ENCODE assay signal across 8 mouse cellular contexts in genomic region chr8:95138341-95139050, GRCm38 (mm10). TPM values are rescaled to one million over a fixed set of nuclear protein-coding genes. Genes with fewer than 3 reads are reported as not detected.
DNase-seq lines count a peak whose midpoint lies in the region; ATAC-seq and TF ChIP-seq lines count a peak whose summit lies in the region.

No protein-coding gene starts in this region.

- WGBS in kidney, postnatal 0 days, result 32% methylated on average over 6 of the region's 6 CpGs
- 22% methylated on average over 6 of the region's 6 CpGs for WGBS in neural tube, embryonic 14.5 days

- H3K36me3 ChIP-seq in kidney, postnatal 0 days (ENCODE audit: insufficient read depth, low read length), result 0 out of 2 replicates have a peak, but pooled peaks cover 7% of the 10 kb centered on the region
- H3K36me3 ChIP-seq in neural tube, embryonic 14.5 days (ENCODE audit: control insufficient read depth, insufficient read depth, low read length), result no peaks in the 10 kb centered on the region

- H3K27me3 ChIP-seq in kidney, postnatal 0 days (ENCODE audit: insufficient read depth, low read length), result no peaks in the 10 kb centered on the region
- peaks cover 7% of the 10 kb centered on the region for H3K27me3 ChIP-seq in neural tube, embryonic 14.5 days (ENCODE audit: control insufficient read depth, insufficient read depth, low read length)

- peak; percentile 55 to 75 for DNase-seq in adrenal gland, adult (ENCODE audit: inconsistent age in 2 of 2, low spot score in 1 of 2)
- DNase-seq in adrenal gland, postnatal 14 days, result no peak
- peak; percentile 89 for DNase-seq in retina, postnatal 1 day
- no peak for DNase-seq in retina, embryonic 14.5 days (ENCODE audit: low spot score)
- peak; percentile 37 for DNase-seq in kidney, postnatal 0 days (ENCODE audit: low spot score)
- DNase-seq in adipocyte (ENCODE audit: low spot score), result no peak
- DNase-seq in layer of hippocampus, postnatal 36 days, result no peak

- TF ChIP-seq CTCF in kidney, postnatal 0 days (IDR thresholded peaks at IDR 0.05; ENCODE audit: low read depth), result no peak

- peak overlapping the region; percentile 28; the same call in 1 of the 2 replicates for H3K27ac ChIP-seq in kidney, postnatal 0 days
- no peak overlapping the region for H3K27ac ChIP-seq in neural tube, embryonic 14.5 days (ENCODE audit: low read depth, low read length)

- no peak for ATAC-seq in kidney, postnatal 0 days (replicated peaks; ENCODE audit: low FRiP score, low read depth)
- ATAC-seq in neural tube, embryonic 14.5 days (ENCODE audit: low read depth), result no peak

- H3K4me1 ChIP-seq in kidney, postnatal 0 days (replicated peaks; ENCODE audit: insufficient read depth, low read length), result peaks cover 41% of the 10 kb centered on the region
- H3K4me1 ChIP-seq in neural tube, embryonic 14.5 days (ENCODE audit: control insufficient read depth, insufficient read depth, low read length), result peaks cover 29% of the 10 kb centered on the region

- peak overlapping the region; percentile 23; the same call in 1 of the 2 replicates for H3K4me3 ChIP-seq in kidney, postnatal 0 days (replicated peaks; ENCODE audit: low read depth, low read length)
- H3K4me3 ChIP-seq in neural tube, embryonic 14.5 days (ENCODE audit: low read depth, low read length), result no peak overlapping the region

- peak overlapping the region; percentile 62 for H3K4me2 ChIP-seq in kidney, postnatal 0 days (ENCODE audit: low read length)
- peak overlapping the region; percentile 43; the same call in 1 of the 2 replicates for H3K4me2 ChIP-seq in neural tube, embryonic 14.5 days (ENCODE audit: low read depth, low read length)

- H3K9ac ChIP-seq in kidney, postnatal 0 days (ENCODE audit: low read depth, low read length), result 0 out of 2 replicates have a peak overlapping the region, but pooled peaks have one; percentile 46
- H3K9ac ChIP-seq in neural tube, embryonic 14.5 days (replicated peaks; ENCODE audit: low read depth, low read length), result 0 out of 2 replicates have a peak overlapping the region, but pooled peaks have one; percentile 2

- no peaks in the 10 kb centered on the region for H3K9me3 ChIP-seq in kidney, postnatal 0 days (replicated peaks; ENCODE audit: low read length)
- H3K9me3 ChIP-seq in neural tube, embryonic 14.5 days (ENCODE audit: control insufficient read depth, low read length), result no peaks in the 10 kb centered on the region

RNA-seq across cellular contexts. Expression of gene Katnb1, which starts 57.5 kb away (rescaled TPM):
- 8.3 and 12.0 TPM in 2 replicates for total RNA-seq in adrenal gland, postnatal 14 days (2021)
- polyA plus RNA-seq in kidney, postnatal 0 days (2015; fragmentation: Nextera tagmentation; extraction: Ambion mirVana), result 21.2 and 22.9 TPM in 2 replicates
- polyA plus RNA-seq in neural tube, embryonic 14.5 days (2014; fragmentation: Nextera tagmentation; extraction: Ambion mirVana), result 39.4 and 44.3 TPM in 2 replicates
- 10 to 100 TPM; 36.0 to 40.4 TPM for total RNA-seq in layer of hippocampus, postnatal 36 days (2021)

Comparison
In these comparisons a context has a peak if more than half of its experiments do, and no peak if none do; other contexts are left out.
1. DNase-seq: peak in adrenal gland, adult (2 of 2), retina, postnatal 1 day (single experiment) and kidney, postnatal 0 days (single experiment); none in adrenal gland, postnatal 14 days (single experiment), retina, embryonic 14.5 days (single experiment), adipocyte (single experiment) and layer of hippocampus, postnatal 36 days (0 of 2).